ENCODE assay signal across 9 mouse cellular contexts in genomic region chr4:139382231-139382630, GRCm38 (mm10). TPM values are rescaled to one million over a fixed set of nuclear protein-coding genes. Genes with fewer than 3 reads are reported as not detected.
DNase-seq lines count a peak whose midpoint lies in the region; ATAC-seq and TF ChIP-seq lines count a peak whose summit lies in the region.
"Had no signal": no experiment of that assay in that cellular context is flagged by ENCODE, and none has a peak within 500 bp of the region (broad histone marks: within the 10 kb centered on the region; RNA-seq: fewer than 3 reads in every experiment).

No protein-coding gene starts in this region.

- no peaks in the 10 kb centered on the region for H3K9me3 ChIP-seq in heart, embryonic 16.5 days (replicated peaks; ENCODE audit: control insufficient read depth, low read length)
- H3K9me3 ChIP-seq in hindbrain, embryonic 14.5 days (ENCODE audit: control insufficient read depth, low read length): no peaks in the 10 kb centered on the region
- H3K9me3 ChIP-seq in liver, postnatal 0 days (ENCODE audit: low read length): no peaks in the 10 kb centered on the region

- no peaks in the 10 kb centered on the region for H3K36me3 ChIP-seq in heart, embryonic 16.5 days (ENCODE audit: control insufficient read depth, insufficient read depth)
- H3K36me3 ChIP-seq in hindbrain, embryonic 14.5 days (replicated peaks; ENCODE audit: control insufficient read depth, insufficient read depth): peaks cover 11% of the 10 kb centered on the region
- H3K36me3 ChIP-seq in liver, postnatal 0 days (replicated peaks; ENCODE audit: insufficient read depth, low read length): peaks cover 3% of the 10 kb centered on the region

- TF ChIP-seq EP300 in liver, postnatal 0 days (IDR thresholded peaks at IDR 0.05; ENCODE audit: low read depth): no peak

- intact Hi-C loops in heart, postnatal 10 days (cut with DNase I): no loop called here

- WGBS in heart, embryonic 16.5 days: 58% methylated on average over 7 of the region's 7 CpGs
- 88% methylated on average over 7 of the region's 7 CpGs for WGBS in hindbrain, embryonic 14.5 days
- 28% methylated on average over 7 of the region's 7 CpGs for WGBS in liver, postnatal 0 days (ENCODE audit: insufficient replicate concordance)

- H3K4me1 ChIP-seq in heart, embryonic 16.5 days (ENCODE audit: control insufficient read depth, insufficient read depth, low read length): peaks cover 27% of the 10 kb centered on the region
- peaks cover 21% of the 10 kb centered on the region for H3K4me1 ChIP-seq in hindbrain, embryonic 14.5 days (replicated peaks; ENCODE audit: control insufficient read depth, insufficient read depth, low read length)
- peaks cover 32% of the 10 kb centered on the region for H3K4me1 ChIP-seq in liver, postnatal 0 days (ENCODE audit: insufficient read depth)

- no peak overlapping the region for H3K27ac ChIP-seq in heart, embryonic 16.5 days (ENCODE audit: low read length)
- H3K27ac ChIP-seq in hindbrain, embryonic 14.5 days: no peak overlapping the region
- peak overlapping the region; percentile 97 for H3K27ac ChIP-seq in liver, postnatal 0 days (ENCODE audit: low read depth)

- peak overlapping the region; percentile 51 for H3K4me2 ChIP-seq in heart, embryonic 16.5 days (ENCODE audit: low read depth, low read length)
- peak overlapping the region; percentile 81 for H3K4me2 ChIP-seq in hindbrain, embryonic 14.5 days (replicated peaks)
- peak overlapping the region; percentile 66 for H3K4me2 ChIP-seq in liver, postnatal 0 days (ENCODE audit: low read depth, low read length)

- no peak for ATAC-seq in heart, embryonic 16.5 days (replicated peaks; ENCODE audit: extremely low read depth, insufficient read depth, low FRiP score)
- ATAC-seq in hindbrain, embryonic 14.5 days (ENCODE audit: low FRiP score): no peak
- no peak for ATAC-seq in liver, postnatal 0 days

- DNase-seq in heart, postnatal 10 days: no peak
- DNase-seq in MN1 (ENCODE audit: low spot score): peak; percentile 25
- no peak for DNase-seq in hindbrain, embryonic 14.5 days (ENCODE audit: low spot score)
- DNase-seq in liver, postnatal 0 days: no peak
- DNase-seq in thymus, adult 18-20 months: no peak
- no peak for DNase-seq in layer of hippocampus, adult 9-10 months (ENCODE audit: low spot score)
- DNase-seq in cerebellum, adult 11 months: no peak
- DNase-seq: lung, postnatal 10 days had no signal

- no peak for TF ChIP-seq CTCF in liver, postnatal 0 days (IDR thresholded peaks at IDR 0.05; ENCODE audit: low read depth)

- no peak overlapping the region for H3K4me3 ChIP-seq in heart, embryonic 16.5 days (ENCODE audit: low read length)
- no peak overlapping the region for H3K4me3 ChIP-seq in hindbrain, embryonic 14.5 days (replicated peaks; ENCODE audit: low read length)
- H3K4me3 ChIP-seq in liver, postnatal 0 days (ENCODE audit: low read depth, low read length): peak overlapping the region; percentile 100

- H3K27me3 ChIP-seq in heart, embryonic 16.5 days (ENCODE audit: control insufficient read depth, insufficient read depth, low read length): no peaks in the 10 kb centered on the region
- no peaks in the 10 kb centered on the region for H3K27me3 ChIP-seq in hindbrain, embryonic 14.5 days (ENCODE audit: control insufficient read depth, insufficient read depth, low read length)
- H3K27me3 ChIP-seq in liver, postnatal 0 days (ENCODE audit: insufficient read depth, low read length): no peaks in the 10 kb centered on the region

- 0 out of 2 replicates have a peak overlapping the region, but pooled peaks have one; percentile 5 for H3K9ac ChIP-seq in heart, embryonic 16.5 days (ENCODE audit: low read length)
- no peak overlapping the region for H3K9ac ChIP-seq in hindbrain, embryonic 14.5 days
- peak overlapping the region; percentile 91 for H3K9ac ChIP-seq in liver, postnatal 0 days (replicated peaks)

RNA-seq across cellular contexts. Expression of gene Ubr4, which starts 29.8 kb away (rescaled TPM):
- 58.0 and 62.2 TPM in 2 replicates for polyA plus RNA-seq in heart, embryonic 16.5 days (2015; fragmentation: Nextera tagmentation; extraction: Ambion mirVana)
- total RNA-seq in heart, postnatal 10 days (2021): 100 to 1,000 TPM; 124 to 125 TPM
- 95.5 and 100 TPM in 2 replicates for polyA plus RNA-seq in hindbrain, embryonic 14.5 days (2014; fragmentation: Nextera tagmentation; extraction: Ambion mirVana)
- polyA plus RNA-seq in liver, postnatal 0 days (2015; fragmentation: Nextera tagmentation; extraction: Ambion mirVana): 24.6 and 24.7 TPM in 2 replicates

RNA-seq across cellular contexts. Expression of gene Emc1, which starts 29.8 kb away (rescaled TPM):
- 38.2 and 38.7 TPM in 2 replicates for polyA plus RNA-seq in heart, embryonic 16.5 days (2015; fragmentation: Nextera tagmentation; extraction: Ambion mirVana)
- 10 to 100 TPM; 48.5 to 48.7 TPM for total RNA-seq in heart, postnatal 10 days (2021)
- 35.1 and 36.8 TPM in 2 replicates for polyA plus RNA-seq in hindbrain, embryonic 14.5 days (2014; fragmentation: Nextera tagmentation; extraction: Ambion mirVana)
- polyA plus RNA-seq in liver, postnatal 0 days (2015; fragmentation: Nextera tagmentation; extraction: Ambion mirVana): 6.8 and 8.2 TPM in 2 replicates

RNA-seq across cellular contexts. Expression of gene Mrto4, which starts 29.9 kb away (rescaled TPM):
- 68.7 and 72.9 TPM in 2 replicates for polyA plus RNA-seq in heart, embryonic 16.5 days (2015; fragmentation: Nextera tagmentation; extraction: Ambion mirVana)
- 10 to 100 TPM; 34.6 to 38.9 TPM for total RNA-seq in heart, postnatal 10 days (2021)
- polyA plus RNA-seq in hindbrain, embryonic 14.5 days (2014; fragmentation: Nextera tagmentation; extraction: Ambion mirVana): 65.7 and 74.2 TPM in 2 replicates
- 46.2 and 46.7 TPM in 2 replicates for polyA plus RNA-seq in liver, postnatal 0 days (2015; fragmentation: Nextera tagmentation; extraction: Ambion mirVana)
